18 mouse cellular contexts compared by ENCODE assay signal in genomic region chr3:55535591-55536200, GRCm38 (mm10).
DNase-seq lines count a peak whose midpoint lies in the region; ATAC-seq and TF ChIP-seq lines count a peak whose summit lies in the region.
"Had no signal": no experiment of that assay in that cellular context is flagged by ENCODE, and none has a peak within 500 bp of the region (broad histone marks: within the 10 kb centered on the region; RNA-seq: fewer than 3 reads in every experiment).

No protein-coding gene starts in this region.

- WGBS in hindbrain, embryonic 13.5 days: 77% methylated on average over 9 of the region's 9 CpGs
- WGBS in hindbrain, embryonic 10.5 days: 90% methylated on average over 9 of the region's 9 CpGs
- 56% methylated on average over 9 of the region's 9 CpGs for WGBS in limb, embryonic 14.5 days
- 64% methylated on average over 9 of the region's 9 CpGs for WGBS in liver, embryonic 11.5 days

- H3K27ac ChIP-seq in hindbrain, embryonic 13.5 days: peak overlapping the region; percentile 25; the same call in 1 of the 2 replicates
- no peak overlapping the region for H3K27ac ChIP-seq in hindbrain, embryonic 10.5 days
- H3K27ac ChIP-seq in limb, embryonic 14.5 days (replicated peaks; ENCODE audit: low read depth, low read length): no peak overlapping the region
- H3K27ac ChIP-seq in liver, embryonic 11.5 days (ENCODE audit: low read depth, low read length): no peak overlapping the region
- H3K27ac ChIP-seq: heart, embryonic 15.5 days; intestine, embryonic 15.5 days; liver, embryonic 15.5 days; stomach, postnatal 0 days had no signal

- no peak overlapping the region for H3K4me2 ChIP-seq in hindbrain, embryonic 13.5 days
- no peak overlapping the region for H3K4me2 ChIP-seq in limb, embryonic 14.5 days (replicated peaks; ENCODE audit: low read depth, low read length, severe bottlenecking)
- no peak overlapping the region for H3K4me2 ChIP-seq in liver, embryonic 11.5 days
- H3K4me2 ChIP-seq: embryonic facial prominence, embryonic 13.5 days; heart, embryonic 15.5 days; intestine, embryonic 15.5 days; liver, embryonic 15.5 days had no signal

- no peaks in the 10 kb centered on the region for H3K9me3 ChIP-seq in hindbrain, embryonic 13.5 days
- no peaks in the 10 kb centered on the region for H3K9me3 ChIP-seq in hindbrain, embryonic 10.5 days
- no peaks in the 10 kb centered on the region for H3K9me3 ChIP-seq in limb, embryonic 14.5 days (ENCODE audit: control insufficient read depth, low read length)
- no peaks in the 10 kb centered on the region for H3K9me3 ChIP-seq in liver, embryonic 11.5 days (ENCODE audit: control insufficient read depth, low read length)
- H3K9me3 ChIP-seq: embryonic facial prominence, embryonic 13.5 days; heart, embryonic 15.5 days; intestine, embryonic 15.5 days; liver, embryonic 15.5 days had no signal

- no peak for ATAC-seq in hindbrain, embryonic 13.5 days (ENCODE audit: low FRiP score)
- no peak for ATAC-seq in limb, embryonic 14.5 days (ENCODE audit: low FRiP score, low read depth)
- no peak for ATAC-seq in liver, embryonic 11.5 days (replicated peaks; ENCODE audit: low FRiP score)
- ATAC-seq: intestine, embryonic 15.5 days had no signal

- peaks cover 31% of the 10 kb centered on the region for H3K4me1 ChIP-seq in hindbrain, embryonic 13.5 days (replicated peaks)
- peaks cover 24% of the 10 kb centered on the region for H3K4me1 ChIP-seq in hindbrain, embryonic 10.5 days (replicated peaks)
- peaks cover 76% of the 10 kb centered on the region for H3K4me1 ChIP-seq in limb, embryonic 14.5 days (ENCODE audit: control insufficient read depth, insufficient read depth, low read length)
- H3K4me1 ChIP-seq in liver, embryonic 11.5 days (replicated peaks; ENCODE audit: control insufficient read depth, insufficient read depth, low read length): no peaks in the 10 kb centered on the region
- H3K4me1 ChIP-seq: liver, embryonic 15.5 days had no signal

- DNase-seq in hindbrain, embryonic 10.5 days (ENCODE audit: low spot score): no peak
- DNase-seq in 416B (ENCODE audit: low read depth): peak; percentile 20
- peak; percentile 54 for DNase-seq in brain, adult 2 months (ENCODE audit: low read depth, low spot score)
- peak; percentile 16 for DNase-seq in limb, embryonic 14.5 days (ENCODE audit: low spot score)
- DNase-seq in embryo, embryonic 10 days (ENCODE audit: low spot score): no peak
- DNase-seq in liver, embryonic 11.5 days (ENCODE audit: low spot score): no peak
- DNase-seq: cerebellum, adult 11 months; cerebellum, postnatal 36 days; gastrocnemius, postnatal 36 days; left cerebral cortex, postnatal 4 days; lung, postnatal 10 days; thymus, postnatal 36 days had no signal

- no peak overlapping the region for H3K9ac ChIP-seq in hindbrain, embryonic 13.5 days
- H3K9ac ChIP-seq in limb, embryonic 14.5 days (ENCODE audit: low read depth, low read length, severe bottlenecking): no peak overlapping the region
- H3K9ac ChIP-seq in liver, embryonic 11.5 days (ENCODE audit: low read depth, low read length): no peak overlapping the region
- H3K9ac ChIP-seq: embryonic facial prominence, embryonic 13.5 days; heart, embryonic 15.5 days; intestine, embryonic 15.5 days; liver, embryonic 15.5 days had no signal

- no peak overlapping the region for H3K4me3 ChIP-seq in hindbrain, embryonic 13.5 days
- no peak overlapping the region for H3K4me3 ChIP-seq in hindbrain, embryonic 10.5 days
- H3K4me3 ChIP-seq in limb, embryonic 14.5 days (replicated peaks; ENCODE audit: low read length): no peak overlapping the region
- no peak overlapping the region for H3K4me3 ChIP-seq in liver, embryonic 11.5 days (ENCODE audit: low read depth, low read length)
- H3K4me3 ChIP-seq: embryonic facial prominence, embryonic 13.5 days; heart, embryonic 15.5 days; intestine, embryonic 15.5 days; liver, embryonic 15.5 days had no signal

- no peak for TF ChIP-seq POLR2A in limb, embryonic 14.5 days (IDR thresholded peaks at IDR 0.05; ENCODE audit: borderline replicate concordance, extremely low read depth, insufficient read depth, insufficient read length)

- peaks cover 14% of the 10 kb centered on the region for H3K36me3 ChIP-seq in hindbrain, embryonic 13.5 days
- H3K36me3 ChIP-seq in hindbrain, embryonic 10.5 days: no peaks in the 10 kb centered on the region
- H3K36me3 ChIP-seq in limb, embryonic 14.5 days (ENCODE audit: control insufficient read depth, insufficient read depth, low read length): no peaks in the 10 kb centered on the region
- no peaks in the 10 kb centered on the region for H3K36me3 ChIP-seq in liver, embryonic 11.5 days (ENCODE audit: control insufficient read depth, insufficient read depth, low read length)
- H3K36me3 ChIP-seq: embryonic facial prominence, embryonic 13.5 days; heart, embryonic 15.5 days; intestine, embryonic 15.5 days; liver, embryonic 15.5 days had no signal

- no peaks in the 10 kb centered on the region for H3K27me3 ChIP-seq in hindbrain, embryonic 13.5 days
- H3K27me3 ChIP-seq in hindbrain, embryonic 10.5 days (ENCODE audit: insufficient read depth, poor library complexity, severe bottlenecking): no peaks in the 10 kb centered on the region
- H3K27me3 ChIP-seq in limb, embryonic 14.5 days (ENCODE audit: control insufficient read depth, insufficient read depth, low read length): no peaks in the 10 kb centered on the region
- no peaks in the 10 kb centered on the region for H3K27me3 ChIP-seq in liver, embryonic 11.5 days (replicated peaks; ENCODE audit: control insufficient read depth, insufficient read depth, low read length)
- H3K27me3 ChIP-seq: embryonic facial prominence, embryonic 13.5 days; heart, embryonic 15.5 days; intestine, embryonic 15.5 days; liver, embryonic 15.5 days had no signal

Comparison
In these comparisons a context has a peak if more than half of its experiments do, and no peak if none do; other contexts are left out.
1. DNase-seq: peak in 416B (single experiment), brain, adult 2 months (single experiment) and limb, embryonic 14.5 days (single experiment); none in hindbrain, embryonic 10.5 days (single experiment), embryo, embryonic 10 days (single experiment) and liver, embryonic 11.5 days (single experiment).